Mouse (Mus musculus): Measurements from ENCODE around the gene Kansl2. TPM values are rescaled to one million over a fixed set of nuclear protein-coding genes. Genes with fewer than 3 reads are reported as not detected.

The Kansl2 gene
- polyA plus RNA-seq, 1 experiment from 2014 or later = 121 TPM

- peak overlapping the region; percentile 73 for H3K4me3 ChIP-seq (replicated peaks)
- peak overlapping the region; percentile 98 for H3K27ac ChIP-seq
- H3K36me3 ChIP-seq = peaks cover 16% of the 10 kb centered on the region
- H3K27me3 ChIP-seq = no peaks in the 10 kb centered on the region
- H3K9me3 ChIP-seq (replicated peaks) = no peaks in the 10 kb centered on the region
- under 1% methylated on average over 88 of the region's 88 CpGs for WGBS
- ATAC-seq (replicated peaks; ENCODE audit: low FRiP score) = peak; percentile 96
- peak overlapping the region; percentile 78 for H3K4me2 ChIP-seq
- peak overlapping the region; percentile 82 for H3K9ac ChIP-seq
- peaks cover 27% of the 10 kb centered on the region for H3K4me1 ChIP-seq
Measured at GRCm38 (mm10) chr15:98567278-98568134, 33.4 kb upstream of the Kansl2 start.

GRCm38 (mm10) chr15:98566973-98567277 lies 32.9 kb upstream of the Kansl2 start:
- peaks cover 18% of the 10 kb centered on the region for H3K36me3 ChIP-seq
- H3K27me3 ChIP-seq = no peaks in the 10 kb centered on the region
- peak overlapping the region; percentile 61 for H3K4me2 ChIP-seq
- H3K27ac ChIP-seq = peak overlapping the region; percentile 98
- H3K9me3 ChIP-seq (replicated peaks) = no peaks in the 10 kb centered on the region
- H3K4me1 ChIP-seq = peaks cover 27% of the 10 kb centered on the region
- peak overlapping the region; percentile 82 for H3K9ac ChIP-seq
- no peak for ATAC-seq (replicated peaks; ENCODE audit: low FRiP score)
- WGBS = under 1% methylated on average over 15 of the region's 15 CpGs
- H3K4me3 ChIP-seq (replicated peaks) = peak overlapping the region; percentile 73

- Histone ChIP-seq H3K36me3 (peaks cover 87% of the 10 kb centered on the region), H3K4me3 (replicated peaks) (no peak overlapping the region)
- 93% methylated on average over 5 of the region's 5 CpGs for WGBS
Measured at GRCm38 (mm10) chr15:98557186-98557585, 23.1 kb upstream of the Kansl2 start.

GRCm38 (mm10) chr15:98555881-98556280 lies 21.8 kb upstream of the Kansl2 start:
- 89% methylated on average over 4 of the region's 4 CpGs for WGBS
- H3K9me3 ChIP-seq (replicated peaks) = no peaks in the 10 kb centered on the region
- no peak for ATAC-seq (replicated peaks; ENCODE audit: low FRiP score)
- no peaks in the 10 kb centered on the region for H3K27me3 ChIP-seq
- no peak overlapping the region for H3K4me2 ChIP-seq
- H3K9ac ChIP-seq = no peak overlapping the region
- H3K4me1 ChIP-seq = no peaks in the 10 kb centered on the region
- H3K4me3 ChIP-seq (replicated peaks) = no peak overlapping the region
- peaks cover 92% of the 10 kb centered on the region for H3K36me3 ChIP-seq
- H3K27ac ChIP-seq = no peak overlapping the region

More at GRCm38 (mm10) chr15:98557186-98557585, 23.1 kb upstream of the Kansl2 start:
- Histone ChIP-seq H3K9ac (no peak overlapping the region), H3K27ac (no peak overlapping the region), H3K4me2 (no peak overlapping the region), H3K27me3 (no peaks in the 10 kb centered on the region), H3K4me1 (no peaks in the 10 kb centered on the region), H3K9me3 (replicated peaks) (no peaks in the 10 kb centered on the region)
- no peak for ATAC-seq (replicated peaks; ENCODE audit: low FRiP score)

GRCm38 (mm10) chr15:98552758-98553157 lies 18.7 kb upstream of the Kansl2 start:
- Histone ChIP-seq H3K27me3 (no peaks in the 10 kb centered on the region), H3K36me3 (peaks cover 91% of the 10 kb centered on the region), H3K27ac (no peak overlapping the region), H3K4me2 (no peak overlapping the region), H3K9me3 (replicated peaks) (no peaks in the 10 kb centered on the region), H3K9ac (no peak overlapping the region), H3K4me1 (no peaks in the 10 kb centered on the region), H3K4me3 (replicated peaks) (no peak overlapping the region)
- 94% methylated on average over 2 of the region's 2 CpGs for WGBS
- ATAC-seq (replicated peaks; ENCODE audit: low FRiP score) = no peak

- no peaks in the 10 kb centered on the region for H3K4me1 ChIP-seq
- no peak overlapping the region for H3K4me2 ChIP-seq
- 92% methylated on average over 5 of the region's 5 CpGs for WGBS
- H3K36me3 ChIP-seq = peaks cover 95% of the 10 kb centered on the region
- H3K27me3 ChIP-seq = no peaks in the 10 kb centered on the region
- H3K4me3 ChIP-seq (replicated peaks) = no peak overlapping the region
- ATAC-seq (replicated peaks; ENCODE audit: low FRiP score) = no peak
- H3K9ac ChIP-seq = no peak overlapping the region
- no peak overlapping the region for H3K27ac ChIP-seq
- H3K9me3 ChIP-seq (replicated peaks) = no peaks in the 10 kb centered on the region
Measured at GRCm38 (mm10) chr15:98546843-98547242, 12.8 kb upstream of the Kansl2 start.

GRCm38 (mm10) chr15:98545151-98545550 lies 11.1 kb upstream of the Kansl2 start:
- H3K4me1 ChIP-seq = no peaks in the 10 kb centered on the region
- no peaks in the 10 kb centered on the region for H3K27me3 ChIP-seq
- no peaks in the 10 kb centered on the region for H3K9me3 ChIP-seq (replicated peaks)
- H3K4me2 ChIP-seq = no peak overlapping the region
- H3K36me3 ChIP-seq = peaks cover 95% of the 10 kb centered on the region
- 93% methylated on average over 3 of the region's 3 CpGs for WGBS
- ATAC-seq (replicated peaks; ENCODE audit: low FRiP score) = no peak
- no peak overlapping the region for H3K9ac ChIP-seq
- H3K27ac ChIP-seq = no peak overlapping the region
- H3K4me3 ChIP-seq (replicated peaks) = no peak overlapping the region

- WGBS = 58% methylated on average over 4 of the region's 4 CpGs
- no peaks in the 10 kb centered on the region for H3K9me3 ChIP-seq (replicated peaks)
- ATAC-seq (replicated peaks; ENCODE audit: low FRiP score) = no peak
- no peaks in the 10 kb centered on the region for H3K4me1 ChIP-seq
- H3K27me3 ChIP-seq = no peaks in the 10 kb centered on the region
- peaks cover 93% of the 10 kb centered on the region for H3K36me3 ChIP-seq
- H3K27ac ChIP-seq = no peak overlapping the region
- no peak overlapping the region for H3K4me3 ChIP-seq (replicated peaks)
- H3K4me2 ChIP-seq = no peak overlapping the region
- H3K9ac ChIP-seq = no peak overlapping the region
Measured at GRCm38 (mm10) chr15:98543341-98543740, 9.3 kb upstream of the Kansl2 start.

- Histone ChIP-seq H3K4me3 (replicated peaks) (no peak overlapping the region), H3K4me1 (no peaks in the 10 kb centered on the region), H3K27ac (no peak overlapping the region), H3K4me2 (no peak overlapping the region), H3K9ac (no peak overlapping the region), H3K27me3 (no peaks in the 10 kb centered on the region), H3K9me3 (replicated peaks) (no peaks in the 10 kb centered on the region), H3K36me3 (peaks cover 78% of the 10 kb centered on the region)
- WGBS = 86% methylated on average over 6 of the region's 6 CpGs
- no peak for ATAC-seq (replicated peaks; ENCODE audit: low FRiP score)
Measured at GRCm38 (mm10) chr15:98541064-98541463, 7.0 kb upstream of the Kansl2 start.

GRCm38 (mm10) chr15:98537923-98538322 lies 3.9 kb upstream of the Kansl2 start:
- no peak for ATAC-seq (replicated peaks; ENCODE audit: low FRiP score)
- Histone ChIP-seq H3K36me3 (peaks cover 47% of the 10 kb centered on the region), H3K4me3 (replicated peaks) (no peak overlapping the region), H3K9ac (no peak overlapping the region), H3K4me2 (no peak overlapping the region), H3K4me1 (peaks cover under 1% of the 10 kb centered on the region; the same call in 1 of the 2 replicates), H3K27me3 (no peaks in the 10 kb centered on the region), H3K27ac (peak overlapping the region; percentile 22; the same call in 1 of the 2 replicates), H3K9me3 (replicated peaks) (no peaks in the 10 kb centered on the region)
- WGBS = 67% methylated on average over 4 of the region's 4 CpGs

- Histone ChIP-seq H3K4me2 (no peak overlapping the region), H3K27me3 (no peaks in the 10 kb centered on the region), H3K4me3 (replicated peaks) (no peak overlapping the region), H3K36me3 (peaks cover 39% of the 10 kb centered on the region), H3K9ac (no peak overlapping the region), H3K27ac (no peak overlapping the region), H3K4me1 (peaks cover 9% of the 10 kb centered on the region), H3K9me3 (replicated peaks) (no peaks in the 10 kb centered on the region)
- no peak for ATAC-seq (replicated peaks; ENCODE audit: low FRiP score)
- WGBS = 78% methylated on average over 8 of the region's 8 CpGs
Measured at GRCm38 (mm10) chr15:98536828-98537510, 2.9 kb upstream of the Kansl2 start.

- WGBS = 87% methylated on average over 4 of the region's 4 CpGs
- no peak overlapping the region for H3K27ac ChIP-seq
- H3K36me3 ChIP-seq = peaks cover 39% of the 10 kb centered on the region
- no peaks in the 10 kb centered on the region for H3K27me3 ChIP-seq
- H3K9ac ChIP-seq = no peak overlapping the region
- H3K4me1 ChIP-seq = peaks cover 14% of the 10 kb centered on the region
- H3K9me3 ChIP-seq (replicated peaks) = no peaks in the 10 kb centered on the region
- no peak overlapping the region for H3K4me3 ChIP-seq (replicated peaks)
- no peak overlapping the region for H3K4me2 ChIP-seq
- ATAC-seq (replicated peaks; ENCODE audit: low FRiP score) = no peak
Measured at GRCm38 (mm10) chr15:98535921-98536320, 1.9 kb upstream of the Kansl2 start.

All from kidney, embryonic 15.5 days (tissue).